Mouse (Mus musculus) myocyte (in vitro differentiated cells): ENCODE results near the gene Cdan1. TPM values are rescaled to one million over a fixed set of nuclear protein-coding genes. Genes with fewer than 3 reads are reported as not detected.

Source experiments
- H3K27me3 ChIP-seq: one replicate; pipeline ENCODE4 v1.6.1; 2011; ENCODE audit not compliant: control insufficient read depth, insufficient read depth, insufficient read length
- H3K36me3 ChIP-seq: one replicate; pipeline ENCODE4 v1.6.1; 2011; ENCODE audit not compliant: control insufficient read depth, insufficient read depth
- H3K4me2 ChIP-seq: one replicate; pipeline ENCODE4 v1.6.1; 2011; ENCODE audit warnings: low read depth, control low read depth
- H3K4me3 ChIP-seq: one replicate; pipeline ENCODE4 v1.5.1; 2011; ENCODE audit warnings: mild to moderate bottlenecking, control low read depth, moderate library complexity
- H3K79me2 ChIP-seq: one replicate; pipeline ENCODE4 v1.6.1; 2011; ENCODE audit not compliant: control insufficient read depth, insufficient read depth
- H3ac ChIP-seq: one replicate; pipeline ENCODE4 v1.6.1; 2011; ENCODE audit not compliant: control insufficient read depth, insufficient read length
- CEBPB ChIP-seq: IDR thresholded peaks from 2 replicates; pipeline ENCODE4 v1.6.1; 2011; ENCODE audit warnings: mild to moderate bottlenecking, moderate library complexity; ENCODE audit not compliant: poor library complexity, insufficient read depth, severe bottlenecking
- E2F4 ChIP-seq: IDR thresholded peaks from one replicate; pipeline ENCODE4 v1.6.1; 2011; ENCODE audit warnings: mild to moderate bottlenecking, control low read depth, moderate library complexity; ENCODE audit not compliant: insufficient read depth
- MAX ChIP-seq: IDR thresholded peaks from one replicate; pipeline ENCODE4 v1.6.1; 2011; ENCODE audit warnings: low read depth, mild to moderate bottlenecking, control low read depth
- MYOD1 ChIP-seq, 3 experiments: IDR thresholded peaks; one replicate each; pipeline ENCODE4 v1.6.1; 2011; ENCODE audit warnings: control low read depth in 2 of 3, low read depth in 2 of 3, mild to moderate bottlenecking in 2 of 3, moderate library complexity in 1 of 3; ENCODE audit not compliant: insufficient read length in 2 of 3, control insufficient read depth in 1 of 3
- MYOG ChIP-seq, 3 experiments: IDR thresholded peaks; one replicate each; pipeline ENCODE4 v1.6.1; 2011; ENCODE audit warnings: control low read depth in 2 of 3, low read depth in 2 of 3, mild to moderate bottlenecking in 2 of 3; ENCODE audit not compliant: insufficient read length in 2 of 3, control insufficient read depth in 1 of 3, insufficient read depth in 1 of 3
- POLR2A ChIP-seq: IDR thresholded peaks from one replicate; pipeline ENCODE4 v1.6.1; 2011; ENCODE audit warnings: low read depth, mild to moderate bottlenecking, control low read depth, moderate library complexity; ENCODE audit not compliant: insufficient read length
- POLR2AphosphoS2 ChIP-seq: IDR thresholded peaks from one replicate; pipeline ENCODE4 v1.6.1; 2011; ENCODE audit warnings: low read depth, control low read depth; ENCODE audit not compliant: insufficient read length
- REST ChIP-seq: IDR thresholded peaks from one replicate; pipeline ENCODE4 v1.6.1; 2011; ENCODE audit warnings: mild to moderate bottlenecking, control low read depth, moderate library complexity; ENCODE audit not compliant: insufficient read depth, insufficient read length
- SRF ChIP-seq: IDR thresholded peaks from one replicate; pipeline ENCODE4 v1.6.1; 2011; ENCODE audit warnings: low read depth; ENCODE audit not compliant: control insufficient read depth, insufficient read length
- TCF12 ChIP-seq: IDR thresholded peaks from one replicate; pipeline ENCODE4 v1.6.1; 2011; ENCODE audit warnings: mild to moderate bottlenecking, control low read depth; ENCODE audit not compliant: poor library complexity, insufficient read depth, severe bottlenecking
- TCF3 ChIP-seq: IDR thresholded peaks from one replicate; pipeline ENCODE4 v1.6.1; 2011; ENCODE audit warnings: low read depth, control low read depth; ENCODE audit not compliant: insufficient read length
- polyA plus RNA-seq: library from polyadenylated mRNA; unstranded; fragments of >200 nt; fragmentation: generic; extraction: Trizol; gene quantifications from one replicate; pipeline ENCODE4 v1.2.1, GENCODE M21; 2012; ENCODE audit warnings: missing spikeins

The Cdan1 gene
- 5.0 TPM for polyA plus RNA-seq

DNA sequence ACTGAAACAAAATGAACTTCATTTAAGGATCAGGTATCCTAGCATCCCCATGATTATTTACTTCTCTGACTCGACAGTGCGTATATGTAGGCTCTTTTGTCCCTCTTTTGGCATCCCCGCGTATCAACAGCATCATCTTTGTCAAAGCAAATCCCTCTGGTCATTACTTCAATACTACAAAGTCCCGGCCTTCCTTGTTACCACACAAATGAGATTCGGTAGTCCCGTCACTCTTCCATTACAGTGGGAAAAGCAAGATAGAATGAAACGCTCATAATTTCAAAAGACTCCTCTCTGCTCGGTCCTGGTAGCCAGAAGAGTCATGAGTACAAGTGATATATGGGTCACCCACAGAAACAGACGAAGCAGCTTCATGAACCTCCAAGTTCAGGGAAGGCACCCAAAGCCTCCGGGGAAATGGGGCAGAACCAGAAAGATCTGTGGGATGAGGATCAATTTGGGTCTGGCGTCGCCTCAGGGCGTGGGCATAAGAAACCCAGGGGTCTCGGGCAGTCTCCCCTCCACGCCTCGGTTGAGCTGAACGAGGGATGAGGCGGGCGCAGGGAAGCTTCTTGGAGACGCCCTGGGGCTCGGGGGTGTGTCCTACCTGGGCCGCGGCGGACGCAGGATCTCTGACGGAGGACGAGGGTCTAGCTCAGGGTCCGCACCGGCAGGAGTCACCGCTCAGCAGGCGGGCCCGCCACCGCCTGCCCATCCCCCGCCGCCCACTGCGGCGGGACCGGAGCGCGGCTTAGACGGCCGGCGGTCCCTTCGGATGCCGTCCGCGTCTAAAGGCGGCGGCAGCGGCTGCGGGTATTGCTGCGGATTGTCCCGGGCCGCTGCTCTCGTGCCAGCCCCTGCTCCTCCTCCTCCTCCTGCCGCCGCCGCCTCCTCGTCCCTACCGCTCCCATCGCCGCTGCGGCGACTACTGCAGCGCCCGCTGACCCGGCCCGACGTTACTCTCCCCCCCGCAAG lies at the start of gene Cdan1:
Cdan1 (minus strand) TSS at position 680 of the 975 bp plus-strand sequence.
- peak within 1 kb of the TSS; percentile 91 for H3K4me2 ChIP-seq
- H3K4me3 ChIP-seq = peak within 1 kb of the TSS; percentile 55
- H3K79me2 ChIP-seq = peaks cover 8% of the 10 kb centered on the region
- H3K36me3 ChIP-seq = no peaks in the 10 kb centered on the region
- TF ChIP-seq E2F4 (no peak), POLR2AphosphoS2 (peak; percentile 72), POLR2A (peak; percentile 83)
- H3K27me3 ChIP-seq = no peaks in the 10 kb centered on the region
- peak within 1 kb of the TSS; percentile 21 for H3ac ChIP-seq

GRCm38 (mm10) chr2:120896361-120896760 lies 46.4 kb upstream of the Cdan1 start:
- H3ac ChIP-seq = no peak overlapping the region
- no peak for TF ChIP-seq POLR2A
- H3K27me3 ChIP-seq = no peaks in the 10 kb centered on the region
- no peak overlapping the region for H3K4me3 ChIP-seq
- H3K4me2 ChIP-seq = no peak overlapping the region
- H3K36me3 ChIP-seq = peaks cover 25% of the 10 kb centered on the region
- no peaks in the 10 kb centered on the region for H3K79me2 ChIP-seq

DNA sequence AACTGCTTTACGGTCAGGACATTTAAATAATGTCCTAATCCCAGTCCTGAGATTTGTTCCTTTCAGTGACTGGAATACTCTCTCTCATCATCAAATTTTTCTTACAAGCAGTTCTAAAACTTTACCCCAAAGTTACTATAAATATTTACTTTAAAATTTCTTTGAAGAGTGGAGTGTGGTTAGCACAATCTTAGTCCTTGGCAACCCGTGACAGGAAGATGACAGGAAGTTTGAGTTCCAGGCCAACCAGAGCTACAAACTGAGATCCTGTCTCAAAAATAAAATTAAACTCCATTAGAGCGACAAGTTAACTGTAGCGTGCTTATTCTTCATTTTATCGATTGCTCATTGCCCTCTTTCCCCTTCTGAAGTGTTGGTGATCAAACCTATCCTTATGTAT lies 37.7 kb upstream of the Cdan1 start:
- H3K79me2 ChIP-seq = no peaks in the 10 kb centered on the region
- peaks cover 6% of the 10 kb centered on the region for H3K36me3 ChIP-seq
- no peak overlapping the region for H3ac ChIP-seq
- H3K4me3 ChIP-seq = no peak overlapping the region
- H3K27me3 ChIP-seq = no peaks in the 10 kb centered on the region
- no peak overlapping the region for H3K4me2 ChIP-seq
- TF ChIP-seq POLR2A (no peak), MYOG (IDR thresholded peaks at IDR 0.05; ENCODE audit: control insufficient read depth in 1 of 3, insufficient read depth in 1 of 3, insufficient read length in 2 of 3, low read depth in 2 of 3) (no peak), TCF3 (no peak), MAX (no peak), E2F4 (no peak), MYOD1 (IDR thresholded peaks at IDR 0.05; ENCODE audit: control insufficient read depth in 1 of 3, insufficient read length in 2 of 3, low read depth in 2 of 3) (no peak), TCF12 (no peak), REST (no peak), SRF (no peak)

GRCm38 (mm10) chr2:120873192-120873591 lies 23.3 kb upstream of the Cdan1 start:
- Histone ChIP-seq H3K36me3 (peaks cover 26% of the 10 kb centered on the region), H3K79me2 (no peaks in the 10 kb centered on the region), H3K27me3 (no peaks in the 10 kb centered on the region), H3K4me2 (peak overlapping the region; percentile 4), H3ac (no peak overlapping the region), H3K4me3 (no peak overlapping the region)
- TF ChIP-seq MAX (no peak), MYOD1 (IDR thresholded peaks at IDR 0.05; ENCODE audit: control insufficient read depth in 1 of 3, insufficient read length in 2 of 3, low read depth in 2 of 3) (peak in 1 of 3 experiments; percentile 13)

GRCm38 (mm10) chr2:120871447-120872336 lies 21.8 kb upstream of the Cdan1 start:
- Histone ChIP-seq H3K4me2 (peak overlapping the region; percentile 56), H3K4me3 (no peak overlapping the region), H3K27me3 (no peaks in the 10 kb centered on the region), H3ac (no peak overlapping the region), H3K36me3 (peaks cover 26% of the 10 kb centered on the region), H3K79me2 (no peaks in the 10 kb centered on the region)
- no peak for TF ChIP-seq MAX
- TF ChIP-seq CEBPB = peak; percentile 71; the same call in 1 of the 2 replicates
- no peak for TF ChIP-seq POLR2AphosphoS2
